In the genomic region with DNA sequence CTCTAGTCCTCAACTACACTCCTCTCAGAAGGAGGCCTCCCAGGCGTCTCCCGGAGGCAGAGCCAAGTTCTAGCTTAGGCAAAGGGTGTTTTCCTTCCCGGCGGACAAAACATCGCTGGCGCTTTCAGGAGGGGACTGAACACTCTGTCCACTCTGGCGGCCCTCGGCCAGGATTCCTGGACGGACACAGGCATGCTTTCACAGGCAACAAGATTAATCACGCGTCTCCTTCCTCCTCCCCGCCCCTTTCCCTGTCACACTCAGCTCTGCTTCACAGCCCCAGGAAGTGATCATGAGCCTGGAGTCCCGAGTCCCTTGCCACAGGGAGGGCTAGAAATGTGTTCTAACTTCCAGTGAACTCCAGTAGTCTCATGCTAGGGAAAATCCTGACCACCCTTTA, we compare ENCODE assay signal across 8 mouse cellular contexts.
DNase-seq lines count a peak whose midpoint lies in the region; ATAC-seq and TF ChIP-seq lines count a peak whose summit lies in the region.

No protein-coding gene starts in this region.

- TF ChIP-seq CTCF in midbrain, postnatal 0 days (IDR thresholded peaks at IDR 0.05) = no peak

- no peak for ATAC-seq in midbrain, postnatal 0 days (ENCODE audit: low FRiP score)
- ATAC-seq in midbrain, embryonic 11.5 days (ENCODE audit: low FRiP score) = no peak
- ATAC-seq in embryonic facial prominence, embryonic 11.5 days (replicated peaks; ENCODE audit: insufficient number of reproducible peaks, low FRiP score, low TSS enrichment, low read depth) = no peak
- peak; percentile 22; the same call in 1 of the 2 replicates for ATAC-seq in heart, embryonic 12.5 days (ENCODE audit: insufficient number of reproducible peaks, low FRiP score)
- no peak for ATAC-seq in limb, embryonic 15.5 days (ENCODE audit: insufficient number of reproducible peaks, low FRiP score, low TSS enrichment, low read depth)

- H3K4me1 ChIP-seq in midbrain, postnatal 0 days (ENCODE audit: insufficient read depth, low read length) = 0 out of 2 replicates have a peak, but pooled peaks cover 4% of the 10 kb centered on the region
- H3K4me1 ChIP-seq in midbrain, embryonic 11.5 days (ENCODE audit: control insufficient read depth, insufficient read depth, low read length) = no peaks in the 10 kb centered on the region
- H3K4me1 ChIP-seq in embryonic facial prominence, embryonic 11.5 days (ENCODE audit: control insufficient read depth, insufficient read depth, low read length) = peaks cover 14% of the 10 kb centered on the region
- H3K4me1 ChIP-seq in heart, embryonic 12.5 days (replicated peaks) = peaks cover 51% of the 10 kb centered on the region
- H3K4me1 ChIP-seq in limb, embryonic 15.5 days = peaks cover 68% of the 10 kb centered on the region

- H3K4me2 ChIP-seq in midbrain, postnatal 0 days (ENCODE audit: low read depth, low read length, poor library complexity, severe bottlenecking) = no peak overlapping the region
- H3K4me2 ChIP-seq in midbrain, embryonic 11.5 days = no peak overlapping the region
- no peak overlapping the region for H3K4me2 ChIP-seq in embryonic facial prominence, embryonic 11.5 days (ENCODE audit: low read depth, low read length)
- H3K4me2 ChIP-seq in heart, embryonic 12.5 days = peak overlapping the region; percentile 35; the same call in 1 of the 2 replicates
- H3K4me2 ChIP-seq in limb, embryonic 15.5 days = peak overlapping the region; percentile 15

- no peak overlapping the region for H3K4me3 ChIP-seq in midbrain, postnatal 0 days (ENCODE audit: low read depth, low read length)
- no peak overlapping the region for H3K4me3 ChIP-seq in midbrain, embryonic 11.5 days (ENCODE audit: low read depth, low read length)
- no peak overlapping the region for H3K4me3 ChIP-seq in embryonic facial prominence, embryonic 11.5 days (ENCODE audit: low read depth, low read length)
- no peak overlapping the region for H3K4me3 ChIP-seq in heart, embryonic 12.5 days
- H3K4me3 ChIP-seq in limb, embryonic 15.5 days = no peak overlapping the region

- 26% methylated on average over 12 of the region's 13 CpGs for WGBS in midbrain, postnatal 0 days
- WGBS in midbrain, embryonic 11.5 days = 41% methylated on average over 13 of the region's 13 CpGs
- 42% methylated on average over 13 of the region's 13 CpGs for WGBS in embryonic facial prominence, embryonic 11.5 days
- WGBS in heart, embryonic 12.5 days = 15% methylated on average over 13 of the region's 13 CpGs
- WGBS in limb, embryonic 15.5 days = 15% methylated on average over 13 of the region's 13 CpGs

- H3K9me3 ChIP-seq in midbrain, postnatal 0 days (ENCODE audit: low read length) = no peaks in the 10 kb centered on the region
- H3K9me3 ChIP-seq in midbrain, embryonic 11.5 days (ENCODE audit: control insufficient read depth, low read length) = no peaks in the 10 kb centered on the region
- no peaks in the 10 kb centered on the region for H3K9me3 ChIP-seq in embryonic facial prominence, embryonic 11.5 days (replicated peaks; ENCODE audit: control insufficient read depth, low read length)
- H3K9me3 ChIP-seq in heart, embryonic 12.5 days (replicated peaks) = no peaks in the 10 kb centered on the region
- H3K9me3 ChIP-seq in limb, embryonic 15.5 days = no peaks in the 10 kb centered on the region

- H3K9ac ChIP-seq in midbrain, postnatal 0 days (replicated peaks; ENCODE audit: low read length, poor library complexity, severe bottlenecking) = no peak overlapping the region
- no peak overlapping the region for H3K9ac ChIP-seq in midbrain, embryonic 11.5 days (ENCODE audit: low read length)
- peak overlapping the region; percentile 37 for H3K9ac ChIP-seq in embryonic facial prominence, embryonic 11.5 days (replicated peaks; ENCODE audit: low read length)
- H3K9ac ChIP-seq in heart, embryonic 12.5 days = 0 out of 2 replicates have a peak overlapping the region, but pooled peaks have one; percentile 4
- no peak overlapping the region for H3K9ac ChIP-seq in limb, embryonic 15.5 days

- H3K36me3 ChIP-seq in midbrain, postnatal 0 days (ENCODE audit: insufficient read depth, low read length) = no peaks in the 10 kb centered on the region
- no peaks in the 10 kb centered on the region for H3K36me3 ChIP-seq in midbrain, embryonic 11.5 days (ENCODE audit: control insufficient read depth, insufficient read depth, low read length)
- no peaks in the 10 kb centered on the region for H3K36me3 ChIP-seq in embryonic facial prominence, embryonic 11.5 days (replicated peaks; ENCODE audit: control insufficient read depth, insufficient read depth, low read depth, low read length)
- H3K36me3 ChIP-seq in heart, embryonic 12.5 days = no peaks in the 10 kb centered on the region
- H3K36me3 ChIP-seq in limb, embryonic 15.5 days = no peaks in the 10 kb centered on the region

- no peaks in the 10 kb centered on the region for H3K27me3 ChIP-seq in midbrain, postnatal 0 days (ENCODE audit: insufficient read depth, low read length)
- no peaks in the 10 kb centered on the region for H3K27me3 ChIP-seq in midbrain, embryonic 11.5 days (ENCODE audit: control insufficient read depth, insufficient read depth, low read length)
- H3K27me3 ChIP-seq in embryonic facial prominence, embryonic 11.5 days (ENCODE audit: control insufficient read depth, insufficient read depth, low read length) = no peaks in the 10 kb centered on the region
- no peaks in the 10 kb centered on the region for H3K27me3 ChIP-seq in heart, embryonic 12.5 days (replicated peaks)
- no peaks in the 10 kb centered on the region for H3K27me3 ChIP-seq in limb, embryonic 15.5 days

- DNase-seq in midbrain, postnatal 0 days (ENCODE audit: low spot score) = peak; percentile 70
- DNase-seq in midbrain, embryonic 11.5 days (ENCODE audit: low spot score, missing footprints) = no peak
- no peak for DNase-seq in embryonic facial prominence, embryonic 11.5 days (ENCODE audit: low spot score)
- peak; percentile 86 to 89 for DNase-seq in kidney, adult 8-10 months
- peak; percentile 72 to 82 for DNase-seq in right cerebral cortex, postnatal 10 days (ENCODE audit: low spot score in 2 of 2)
- no peak for DNase-seq in spleen, postnatal 14 days (ENCODE audit: low spot score in 2 of 2)

- H3K27ac ChIP-seq in midbrain, postnatal 0 days (ENCODE audit: low read depth, low read length) = no peak overlapping the region
- H3K27ac ChIP-seq in midbrain, embryonic 11.5 days (ENCODE audit: low read depth, low read length) = no peak overlapping the region
- H3K27ac ChIP-seq in embryonic facial prominence, embryonic 11.5 days (replicated peaks; ENCODE audit: low read depth, low read length) = peak overlapping the region; percentile 82
- peak overlapping the region; percentile 65 for H3K27ac ChIP-seq in heart, embryonic 12.5 days (ENCODE audit: poor library complexity, severe bottlenecking)
- H3K27ac ChIP-seq in limb, embryonic 15.5 days = peak overlapping the region; percentile 72

Comparison
In these comparisons a context has a peak if more than half of its experiments do, and no peak if none do; other contexts are left out.
1. DNase-seq: peak in midbrain, postnatal 0 days (single experiment), kidney, adult 8-10 months (2 of 2) and right cerebral cortex, postnatal 10 days (2 of 2); none in midbrain, embryonic 11.5 days (single experiment), embryonic facial prominence, embryonic 11.5 days (single experiment) and spleen, postnatal 14 days (0 of 2).
2. H3K27ac ChIP-seq: peak in embryonic facial prominence, embryonic 11.5 days (single experiment), heart, embryonic 12.5 days (single experiment) and limb, embryonic 15.5 days (single experiment); none in midbrain, postnatal 0 days (single experiment) and midbrain, embryonic 11.5 days (single experiment).
3. H3K4me2 ChIP-seq: peak in heart, embryonic 12.5 days (single experiment) and limb, embryonic 15.5 days (single experiment); none in midbrain, postnatal 0 days (single experiment), midbrain, embryonic 11.5 days (single experiment) and embryonic facial prominence, embryonic 11.5 days (single experiment).
4. H3K9ac ChIP-seq: peak in embryonic facial prominence, embryonic 11.5 days (single experiment) and heart, embryonic 12.5 days (single experiment); none in midbrain, postnatal 0 days (single experiment), midbrain, embryonic 11.5 days (single experiment) and limb, embryonic 15.5 days (single experiment).